Mouse (Mus musculus) midbrain, postnatal 0 days (tissue): ENCODE measurements at regions not wholly inside any gene's neighbourhood (a gene's known extent, or its start where the extent isn't known, plus 50 kb on each side); places are given as distances from the start of the nearest gene placed in this dataset.

ENCODE experiments used
- ATAC-seq: fragments of 200-750 bp; cut with Nextera tagmentation; 2 replicates; pipeline ENCODE4 v1.8.0; 2017; ENCODE audit warnings: moderate number of reproducible peaks, mild to moderate bottlenecking, moderate TSS enrichment, moderate library complexity; ENCODE audit not compliant: low FRiP score
- DNase-seq: peaks from one replicate; pipeline ENCODE4 v3.0.0-alpha.2; 2015; ENCODE audit warnings: low spot score
- H3K27ac ChIP-seq: fragments of 300-500 bp; sonication (generic); 2 replicates; pipeline ENCODE4 v1.5.1; 2014; ENCODE audit warnings: low read depth, mild to moderate bottlenecking, low read length, mixed read lengths
- H3K27me3 ChIP-seq: fragments of 300-500 bp; sonication (generic); 2 replicates; pipeline ENCODE4 v1.6.1; 2014; ENCODE audit warnings: low read length, control low read depth, mixed read lengths; ENCODE audit not compliant: insufficient read depth
- H3K36me3 ChIP-seq: fragments of 300-500 bp; sonication (generic); 2 replicates; pipeline ENCODE4 v1.6.1; 2014; ENCODE audit warnings: low read length, control low read depth, mixed read lengths; ENCODE audit not compliant: insufficient read depth
- H3K4me1 ChIP-seq: fragments of 300-500 bp; sonication (generic); 2 replicates; pipeline ENCODE4 v1.6.1; 2014; ENCODE audit warnings: mild to moderate bottlenecking, control low read depth, antibody characterized with exemption, low read length, mixed read lengths; ENCODE audit not compliant: insufficient read depth
- H3K4me2 ChIP-seq: fragments of 300-500 bp; sonication (generic); 2 replicates; pipeline ENCODE4 v1.6.1; 2014; ENCODE audit warnings: low read depth, mild to moderate bottlenecking, low read length, mixed read lengths; ENCODE audit not compliant: poor library complexity, severe bottlenecking
- H3K4me3 ChIP-seq: fragments of 300-500 bp; sonication (generic); 2 replicates; pipeline ENCODE4 v1.5.1; 2014; ENCODE audit warnings: low read depth, mild to moderate bottlenecking, low read length, moderate library complexity
- H3K9ac ChIP-seq: fragments of 300-500 bp; sonication (generic); replicated peaks from 2 replicates; pipeline ENCODE4 v1.6.1; 2014; ENCODE audit warnings: mild to moderate bottlenecking, low read length, moderate library complexity, mixed read lengths; ENCODE audit not compliant: poor library complexity, severe bottlenecking
- H3K9me3 ChIP-seq: fragments of 300-500 bp; sonication (generic); 2 replicates; pipeline ENCODE4 v1.6.1; 2016; ENCODE audit warnings: low read length, control low read depth
- CTCF ChIP-seq: IDR thresholded peaks from 2 replicates; pipeline ENCODE4 v1.5.1; 2016; ENCODE audit warnings: antibody characterized with exemption, mild to moderate bottlenecking
- WGBS: fragments of 180-500 bp; shearing (Covaris S2); extraction: QIAGEN DNeasy Blood & Tissue Kit; methylation state at CpG from one replicate; pipeline ENCODE4 v1.1.7; 2014; 5-methylcytosine and 5-hydroxymethylcytosine counted together

GRCm38 (mm10) chr7:58310096-58310495 is 345.9 kb upstream of the Atp10a start:
- no peak overlapping the region for H3K27ac ChIP-seq
- no peaks in the 10 kb centered on the region for H3K9me3 ChIP-seq
- no peaks in the 10 kb centered on the region; the same call in 1 of the 2 replicates for H3K4me1 ChIP-seq
- DNase-seq (peak; percentile 65), ATAC-seq (0 out of 2 replicates have a peak, but pooled peaks have one; percentile 52)
- no peak for TF ChIP-seq CTCF
- no peaks in the 10 kb centered on the region for H3K36me3 ChIP-seq
- H3K4me2 ChIP-seq, result no peak overlapping the region
- H3K27me3 ChIP-seq, result no peaks in the 10 kb centered on the region
- H3K4me3 ChIP-seq, result no peak overlapping the region
- no peak overlapping the region for H3K9ac ChIP-seq
- WGBS, result 48% methylated on average over 2 of the region's 2 CpGs

- Histone ChIP-seq H3K4me3 (no peak overlapping the region), H3K9me3 (no peaks in the 10 kb centered on the region), H3K27ac (no peak overlapping the region), H3K36me3 (no peaks in the 10 kb centered on the region), H3K4me2 (no peak overlapping the region), H3K27me3 (no peaks in the 10 kb centered on the region), H3K9ac (no peak overlapping the region), H3K4me1 (no peaks in the 10 kb centered on the region)
- DNase-seq (no peak), ATAC-seq (no peak)
- WGBS, result 68% methylated on average over 1 of the region's 1 CpGs
- no peak for TF ChIP-seq CTCF
Observed at GRCm38 (mm10) chr7:58322381-58322780, 333.6 kb upstream of the Atp10a start.

- H3K4me1 ChIP-seq, result no peaks in the 10 kb centered on the region
- DNase-seq, result no peak
- 79% methylated on average over 1 of the region's 1 CpGs for WGBS
- no peak overlapping the region for H3K4me3 ChIP-seq
- no peak for TF ChIP-seq CTCF
- no peak overlapping the region for H3K9ac ChIP-seq
- no peaks in the 10 kb centered on the region for H3K9me3 ChIP-seq
- ATAC-seq, result no peak
- H3K36me3 ChIP-seq, result no peaks in the 10 kb centered on the region
- H3K27ac ChIP-seq, result no peak overlapping the region
- H3K27me3 ChIP-seq, result no peaks in the 10 kb centered on the region
- H3K4me2 ChIP-seq, result no peak overlapping the region
Observed at GRCm38 (mm10) chr7:58367384-58367783, 288.6 kb upstream of the Atp10a start.

GRCm38 (mm10) chr7:58383401-58383800 is 272.6 kb upstream of the Atp10a start:
- ATAC-seq (no peak), DNase-seq (no peak)
- Histone ChIP-seq H3K27ac (no peak overlapping the region), H3K36me3 (no peaks in the 10 kb centered on the region), H3K27me3 (no peaks in the 10 kb centered on the region), H3K4me3 (no peak overlapping the region), H3K9me3 (no peaks in the 10 kb centered on the region), H3K4me2 (no peak overlapping the region), H3K9ac (no peak overlapping the region), H3K4me1 (no peaks in the 10 kb centered on the region)
- no peak for TF ChIP-seq CTCF
- WGBS, result 88% methylated on average over 1 of the region's 1 CpGs

GRCm38 (mm10) chr7:58388326-58388725 is 267.6 kb upstream of the Atp10a start:
- 72% methylated on average over 1 of the region's 1 CpGs for WGBS
- H3K9ac ChIP-seq, result no peak overlapping the region
- H3K4me2 ChIP-seq, result no peak overlapping the region

GRCm38 (mm10) chr7:58392391-58393115 is 263.4 kb upstream of the Atp10a start:
- Histone ChIP-seq H3K9ac (no peak overlapping the region), H3K4me2 (no peak overlapping the region), H3K36me3 (no peaks in the 10 kb centered on the region), H3K27ac (no peak overlapping the region), H3K27me3 (no peaks in the 10 kb centered on the region), H3K4me3 (no peak overlapping the region), H3K9me3 (no peaks in the 10 kb centered on the region), H3K4me1 (no peaks in the 10 kb centered on the region)
- no peak for TF ChIP-seq CTCF
- WGBS, result 78% methylated on average over 4 of the region's 4 CpGs
- DNase-seq (no peak), ATAC-seq (no peak)

More at GRCm38 (mm10) chr7:58388326-58388725, 267.6 kb upstream of the Atp10a start:
- Histone ChIP-seq H3K4me3 (no peak overlapping the region), H3K9me3 (no peaks in the 10 kb centered on the region), H3K27me3 (no peaks in the 10 kb centered on the region), H3K36me3 (no peaks in the 10 kb centered on the region), H3K27ac (no peak overlapping the region), H3K4me1 (no peaks in the 10 kb centered on the region)
- ATAC-seq (no peak), DNase-seq (no peak)
- no peak for TF ChIP-seq CTCF
